Mouse (Mus musculus) central nervous system, embryonic 14 days (tissue): Measurements from ENCODE around the gene Popdc3. TPM values are rescaled to one million over a fixed set of nuclear protein-coding genes. Genes with fewer than 3 reads are reported as not detected.

Experiments used
- polyA plus RNA-seq: library from polyadenylated mRNA; depleted of rRNA; stranded (reverse); fragments of >200 nt; gene quantifications from 2 replicates; pipeline ENCODE4 v1.2.3, GENCODE M21; 2012; rRNA removed

The Popdc3 gene
- polyA plus RNA-seq, result 0.43 and 0.85 TPM in 2 replicates

GRCm38 (mm10) chr10:45177798-45178197 is at the start of gene Popdc3:
Popdc3 (plus strand) TSS chr10:45178098.

GRCm38 (mm10) chr10:45335434-45336422 is 157.8 kb downstream of the Popdc3 start, which contains the start of gene Bves:
Bves (plus strand) TSS chr10:45335772.

Other genes with a start within 250 kb of the Popdc3 start
- 16.8 and 17.6 TPM in 2 replicates for gene Prep, start 110.9 kb upstream of the Popdc3 start, polyA plus RNA-seq
- 1.7 and 3.1 TPM in 2 replicates for gene Bves, start 157.7 kb downstream of the Popdc3 start, polyA plus RNA-seq